Mouse (Mus musculus): ENCODE data around the gene Dagla.

DNA sequence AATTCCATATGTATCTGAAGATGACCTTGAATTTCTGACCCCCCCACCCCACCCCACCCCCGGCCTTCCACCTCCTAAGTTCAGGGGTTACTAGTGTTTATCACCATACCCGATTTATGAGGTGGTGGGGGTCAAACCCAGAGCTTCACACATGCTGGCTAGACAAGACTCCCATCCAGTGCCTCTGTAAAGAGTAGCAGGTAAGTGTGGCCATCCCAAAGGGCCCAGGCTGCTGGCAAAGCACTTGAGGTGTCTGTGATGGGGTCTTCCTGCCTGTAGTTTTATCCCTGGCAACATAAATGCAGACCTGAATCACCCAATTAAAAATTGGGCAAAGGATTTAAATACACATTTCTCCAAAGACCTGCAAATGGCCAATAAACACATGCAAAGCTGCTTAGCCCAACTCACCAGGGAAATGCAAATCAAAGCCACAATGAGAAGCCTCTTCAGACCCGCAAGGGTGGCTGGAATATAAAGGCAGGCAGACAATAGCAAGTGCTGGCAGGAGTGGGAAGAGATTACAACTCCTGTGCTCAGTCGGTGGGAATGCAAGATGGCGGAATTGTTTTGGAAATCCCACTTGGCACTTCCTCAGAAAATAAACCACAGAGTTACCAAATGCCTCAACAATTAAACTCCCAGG, 43.1 kb upstream of the Dagla start:
- TF ChIP-seq POLR2A (IDR thresholded peaks at IDR 0.05; ENCODE audit: low read depth, low read length) (no peak), CTCF (IDR thresholded peaks at IDR 0.05; ENCODE audit: extremely low read depth, insufficient read length, insufficient replicate concordance, low read depth, low read length) (no peak)

Measured in small intestine, adult 2 months (tissue).